Mouse (Mus musculus): ENCODE results near the gene Clstn1. TPM values are rescaled to one million over a fixed set of nuclear protein-coding genes. Genes with fewer than 3 reads are reported as not detected.
A peak's percentile ranks its signal among the peaks of the same experiment; 100 is the strongest.

Clstn1 gene
- polyA plus RNA-seq, 1 experiment from 2014 or later, result 22.7 TPM

DNA sequence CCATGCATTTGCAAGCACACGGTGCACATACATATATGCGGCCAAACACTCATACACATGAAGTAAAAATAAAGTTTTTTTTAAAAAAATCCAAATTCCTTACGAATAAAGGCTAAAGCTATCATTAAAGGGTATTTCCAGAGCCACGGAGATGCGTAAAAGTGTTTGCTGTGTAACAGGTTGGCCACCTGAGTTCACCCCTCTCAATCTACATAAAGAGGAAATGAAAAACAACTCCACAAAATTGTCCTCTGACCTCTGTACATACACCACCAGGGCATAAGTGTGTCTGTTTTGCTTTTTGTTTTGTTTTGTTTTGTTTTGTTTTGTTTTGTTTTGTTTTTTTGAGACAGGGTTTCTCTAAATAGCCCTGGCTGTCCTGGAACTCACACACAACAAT, 86.5 kb downstream of the Clstn1 start:
- Histone ChIP-seq H3K9ac (no peak overlapping the region), H3K4me3 (no peak overlapping the region), H3K9me3 (replicated peaks) (0 out of 2 replicates have a peak, but pooled peaks cover 6% of the 10 kb centered on the region), H3K36me3 (ENCODE audit: poor library complexity, severe bottlenecking) (no peaks in the 10 kb centered on the region; the same call in 1 of the 2 replicates), H3K27ac (no peak overlapping the region), H3K4me2 (no peak overlapping the region), H3K27me3 (peaks cover 19% of the 10 kb centered on the region), H3K4me1 (0 out of 2 replicates have a peak, but pooled peaks cover 8% of the 10 kb centered on the region)
- no peak for ATAC-seq
- 94% methylated on average over 5 of the region's 5 CpGs for WGBS

DNA sequence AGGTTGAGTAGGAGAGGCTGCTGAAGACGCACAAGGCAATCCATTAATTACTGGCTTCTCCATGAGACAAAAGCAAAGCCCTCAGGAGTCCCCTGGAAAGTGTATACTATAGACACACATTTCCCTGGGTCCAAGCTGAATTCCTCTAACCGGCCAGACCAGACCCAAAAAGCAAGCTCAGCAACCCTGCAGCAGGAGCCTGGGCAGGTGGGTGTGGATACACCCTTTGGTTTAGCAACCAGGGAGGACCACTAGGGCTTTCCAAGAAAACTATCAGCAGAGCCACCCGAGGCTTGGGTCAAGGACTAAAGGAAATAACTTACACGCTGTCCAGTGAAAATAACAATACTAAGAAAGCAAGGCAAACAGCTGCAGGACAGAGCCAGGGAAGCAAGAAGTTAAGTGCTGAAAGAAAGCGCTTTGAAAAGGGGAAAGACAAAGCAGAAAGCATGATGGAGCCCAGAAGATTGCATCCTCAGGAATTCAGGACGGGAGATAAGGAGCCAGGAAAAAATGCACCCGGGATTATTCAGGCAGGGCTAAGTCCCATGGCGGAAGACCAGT, 88.6 kb downstream of the Clstn1 start:
- Histone ChIP-seq H3K27me3 (peaks cover 19% of the 10 kb centered on the region), H3K9ac (peak overlapping the region; percentile 74), H3K4me2 (peak overlapping the region; percentile 93), H3K4me3 (peak overlapping the region; percentile 68), H3K27ac (0 out of 2 replicates have a peak overlapping the region, but pooled peaks have one; percentile 59), H3K36me3 (ENCODE audit: poor library complexity, severe bottlenecking) (no peaks in the 10 kb centered on the region; the same call in 1 of the 2 replicates), H3K9me3 (replicated peaks) (0 out of 2 replicates have a peak, but pooled peaks cover 6% of the 10 kb centered on the region), H3K4me1 (0 out of 2 replicates have a peak, but pooled peaks cover 8% of the 10 kb centered on the region)
- ATAC-seq, result no peak
- WGBS, result 9% methylated on average over 8 of the region's 8 CpGs

DNA sequence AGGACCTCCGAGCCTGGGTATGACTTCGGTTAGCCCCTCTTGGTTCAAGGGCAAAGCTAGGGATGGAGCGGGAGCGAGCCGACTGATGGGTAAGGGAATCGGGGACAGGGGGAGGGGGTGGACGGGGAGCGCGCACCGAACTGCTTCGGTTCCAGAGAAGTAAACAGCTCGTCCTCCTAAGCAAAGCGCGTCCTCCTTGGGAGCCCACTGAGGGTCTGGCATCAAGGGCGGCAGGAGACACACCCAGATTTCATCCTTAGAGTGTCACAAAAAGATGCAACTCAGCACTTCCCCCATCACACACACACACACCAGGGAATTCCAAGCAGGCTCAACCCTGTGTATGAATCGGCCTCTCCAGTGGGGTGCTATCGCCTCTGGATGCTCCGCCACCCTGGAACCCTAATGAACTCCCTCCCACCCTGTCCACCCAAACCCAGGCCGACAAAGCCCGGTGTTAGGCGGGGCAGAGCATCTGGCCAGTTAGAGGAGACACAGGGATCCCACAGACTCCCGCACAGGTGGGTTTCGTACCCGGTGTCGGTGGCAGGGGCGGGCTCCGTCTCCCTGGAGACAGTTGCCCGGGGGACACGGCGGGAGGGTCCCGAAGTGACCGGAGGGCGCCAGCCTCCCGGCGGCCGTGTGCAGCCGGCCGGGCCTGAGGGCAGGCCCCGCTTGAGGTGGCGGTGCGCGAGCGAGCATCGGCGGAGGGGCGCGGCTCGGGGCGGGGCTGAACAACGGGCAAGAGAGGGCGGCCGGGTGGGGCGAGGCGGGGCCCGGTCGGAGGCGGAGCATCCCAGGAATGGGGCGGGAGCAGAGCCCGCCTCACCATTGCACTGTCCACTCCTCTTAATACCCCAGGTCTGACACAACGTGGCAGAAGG, 89.4 kb downstream of the Clstn1 start:
- Histone ChIP-seq H3K4me2 (peak overlapping the region; percentile 93), H3K9me3 (replicated peaks) (0 out of 2 replicates have a peak, but pooled peaks cover 6% of the 10 kb centered on the region), H3K4me3 (peak overlapping the region; percentile 68), H3K27me3 (peaks cover 19% of the 10 kb centered on the region), H3K36me3 (ENCODE audit: poor library complexity, severe bottlenecking) (no peaks in the 10 kb centered on the region; the same call in 1 of the 2 replicates), H3K27ac (peak overlapping the region; percentile 59; the same call in 1 of the 2 replicates), H3K4me1 (0 out of 2 replicates have a peak, but pooled peaks cover 8% of the 10 kb centered on the region), H3K9ac (peak overlapping the region; percentile 74)
- ATAC-seq, result peak; percentile 93
- WGBS, result under 1% methylated on average over 57 of the region's 60 CpGs

DNA sequence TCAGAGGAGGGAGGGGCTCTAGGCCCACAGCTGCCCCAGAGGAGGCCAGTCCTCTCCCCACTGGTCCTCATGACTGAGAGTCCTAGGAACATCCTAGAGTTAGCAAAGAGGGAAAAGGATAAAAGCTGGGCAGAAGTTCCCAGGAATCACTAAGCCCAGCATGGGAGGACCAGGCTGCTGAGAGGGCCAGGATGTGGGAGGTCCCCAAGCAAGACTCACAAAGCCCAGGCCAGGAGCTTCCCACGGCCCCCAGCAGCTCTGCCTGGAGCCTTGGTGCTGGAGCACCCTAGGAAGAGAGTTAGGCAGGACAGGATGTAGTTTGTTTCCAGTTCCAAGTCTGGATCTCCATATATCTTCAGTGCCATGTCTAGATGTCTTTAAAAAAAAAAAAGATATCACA, 91.7 kb downstream of the Clstn1 start:
- Histone ChIP-seq H3K4me2 (no peak overlapping the region), H3K36me3 (ENCODE audit: poor library complexity, severe bottlenecking) (no peaks in the 10 kb centered on the region), H3K9me3 (replicated peaks) (no peaks in the 10 kb centered on the region), H3K27me3 (peaks cover 21% of the 10 kb centered on the region), H3K27ac (no peak overlapping the region), H3K4me1 (0 out of 2 replicates have a peak, but pooled peaks cover 8% of the 10 kb centered on the region), H3K9ac (no peak overlapping the region), H3K4me3 (no peak overlapping the region)
- 41% methylated on average over 1 of the region's 1 CpGs for WGBS
- no peak for ATAC-seq

DNA sequence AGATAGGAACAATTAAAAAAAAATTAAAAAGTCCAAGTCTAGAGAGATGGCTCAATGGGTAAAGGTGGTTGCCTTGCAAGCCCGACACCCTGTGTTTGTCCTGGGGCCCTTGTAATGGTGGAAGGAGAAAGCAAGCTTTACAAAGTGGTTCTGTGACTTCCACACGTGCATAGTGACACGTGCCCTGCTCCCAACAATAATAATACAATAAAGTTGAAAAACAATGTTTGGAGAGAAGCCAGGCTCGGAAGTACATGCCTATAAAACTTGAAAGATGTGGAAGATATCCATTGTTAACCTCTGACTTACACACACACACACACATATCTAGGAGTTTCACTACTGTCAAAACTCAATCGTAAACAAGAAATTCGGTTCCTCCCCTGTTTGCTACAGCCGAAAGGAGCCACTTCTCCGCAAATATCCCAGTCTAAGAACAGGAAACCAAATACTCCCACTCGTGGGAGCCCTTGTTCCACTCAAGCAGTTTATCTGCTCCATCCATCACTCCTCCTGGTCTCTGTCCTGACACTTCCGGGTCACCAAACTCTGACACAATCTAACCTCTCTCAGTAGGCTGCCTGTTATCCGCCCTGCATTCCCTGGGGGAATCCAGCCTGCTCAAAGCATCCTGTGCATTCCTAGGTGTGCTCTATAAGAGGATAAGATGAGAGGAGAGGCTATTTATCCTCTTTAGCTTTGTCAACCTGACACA, 92.9 kb downstream of the Clstn1 start:
- no peaks in the 10 kb centered on the region for H3K9me3 ChIP-seq (replicated peaks)
- no peak overlapping the region for H3K4me2 ChIP-seq
- no peak overlapping the region for H3K4me3 ChIP-seq
- ATAC-seq, result no peak
- 0 out of 2 replicates have a peak, but pooled peaks cover 8% of the 10 kb centered on the region for H3K4me1 ChIP-seq
- H3K27me3 ChIP-seq, result peaks cover 15% of the 10 kb centered on the region
- H3K9ac ChIP-seq, result no peak overlapping the region
- WGBS, result 80% methylated on average over 11 of the region's 11 CpGs
- H3K27ac ChIP-seq, result no peak overlapping the region
- H3K36me3 ChIP-seq (ENCODE audit: poor library complexity, severe bottlenecking), result no peaks in the 10 kb centered on the region

DNA sequence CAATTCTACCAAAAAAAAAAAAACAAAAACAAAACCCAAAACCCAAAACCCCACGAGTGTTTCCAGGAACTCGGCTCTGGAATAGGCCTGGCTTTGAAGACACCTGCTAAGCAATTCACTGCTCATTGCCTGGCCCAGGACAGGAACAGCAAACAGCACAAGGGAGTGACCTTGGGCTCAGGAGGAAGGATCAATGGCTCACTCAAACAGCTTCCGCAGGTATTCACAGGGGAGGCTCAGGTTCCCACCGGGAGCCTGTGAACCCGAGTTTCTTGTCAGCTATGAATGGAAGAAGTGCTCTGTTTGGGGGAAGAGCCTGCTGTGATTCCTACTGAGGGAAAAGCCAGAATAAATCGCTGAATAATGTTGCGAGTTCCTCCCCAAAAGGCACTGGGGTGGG, 97.6 kb downstream of the Clstn1 start:
- H3K4me1 ChIP-seq, result no peaks in the 10 kb centered on the region
- H3K27ac ChIP-seq, result no peak overlapping the region
- no peaks in the 10 kb centered on the region for H3K36me3 ChIP-seq (ENCODE audit: poor library complexity, severe bottlenecking)
- H3K9me3 ChIP-seq (replicated peaks), result no peaks in the 10 kb centered on the region
- no peak overlapping the region for H3K9ac ChIP-seq
- H3K4me2 ChIP-seq, result no peak overlapping the region
- no peak for ATAC-seq
- no peak overlapping the region for H3K4me3 ChIP-seq
- 6% methylated on average over 7 of the region's 7 CpGs for WGBS
- H3K27me3 ChIP-seq, result peaks cover 13% of the 10 kb centered on the region

DNA sequence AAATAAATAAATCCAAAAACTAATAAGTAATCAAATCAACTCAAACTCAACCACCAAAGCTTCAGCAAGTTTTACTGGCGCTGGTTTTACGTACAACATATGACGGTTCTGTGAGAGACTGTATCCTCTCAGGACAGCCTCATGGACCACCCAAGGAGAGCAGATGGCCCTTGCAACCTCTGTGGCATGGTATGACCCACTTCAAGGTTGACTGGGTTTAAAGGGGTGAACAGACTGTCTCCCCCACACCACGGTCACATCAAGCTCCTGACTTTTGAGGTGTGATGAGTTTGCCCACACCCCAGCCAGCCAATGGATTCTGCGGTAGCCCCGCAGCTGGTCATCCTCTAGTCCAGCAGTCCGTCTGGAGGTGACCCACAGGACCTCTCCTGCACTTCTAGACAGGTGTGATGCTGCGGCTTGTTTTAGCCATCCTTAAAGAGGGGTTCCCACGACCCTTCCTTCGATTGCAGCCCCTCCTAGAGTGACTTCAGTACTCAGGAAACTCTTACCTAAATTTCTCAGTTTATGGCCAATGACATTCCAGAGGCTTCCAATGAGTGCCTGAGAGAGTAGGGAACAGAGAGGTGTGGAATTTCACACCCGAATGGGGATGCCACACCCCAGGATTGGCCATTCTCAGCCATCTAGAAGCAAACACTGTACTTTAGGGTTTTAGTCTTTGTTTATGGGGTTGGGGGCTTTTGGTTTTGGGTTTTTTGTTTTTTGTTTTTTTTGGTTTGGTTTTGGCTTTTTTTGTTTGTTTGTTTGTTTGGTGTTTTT, 98.8 kb downstream of the Clstn1 start:
- no peak for ATAC-seq
- Histone ChIP-seq H3K9me3 (replicated peaks) (no peaks in the 10 kb centered on the region), H3K4me3 (no peak overlapping the region), H3K27ac (no peak overlapping the region), H3K4me2 (no peak overlapping the region), H3K9ac (no peak overlapping the region), H3K27me3 (peaks cover 13% of the 10 kb centered on the region), H3K36me3 (ENCODE audit: poor library complexity, severe bottlenecking) (no peaks in the 10 kb centered on the region), H3K4me1 (no peaks in the 10 kb centered on the region)
- WGBS, result 84% methylated on average over 11 of the region's 11 CpGs

DNA sequence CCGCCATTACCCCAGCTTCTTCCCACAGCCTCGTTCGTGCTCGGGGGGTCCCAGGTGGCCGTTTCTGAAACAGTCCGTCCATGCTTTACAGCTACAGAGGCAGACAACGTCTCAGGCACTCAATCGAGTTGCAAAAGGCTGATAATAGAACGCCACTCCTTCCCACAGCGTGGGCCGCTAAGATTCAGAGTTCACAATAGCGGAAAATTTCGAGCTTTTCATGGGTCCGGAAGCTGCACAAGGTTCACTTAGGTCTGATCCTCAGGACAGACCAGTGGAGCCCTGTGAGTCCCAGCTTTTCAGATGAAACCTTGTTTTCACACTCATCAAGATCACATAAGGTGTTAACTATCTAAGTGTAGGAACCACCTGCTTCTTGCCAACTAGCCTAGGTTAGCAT, 102.6 kb downstream of the Clstn1 start:
- Histone ChIP-seq H3K4me3 (no peak overlapping the region), H3K9ac (no peak overlapping the region), H3K36me3 (ENCODE audit: poor library complexity, severe bottlenecking) (no peaks in the 10 kb centered on the region), H3K27me3 (peaks cover 8% of the 10 kb centered on the region), H3K4me1 (no peaks in the 10 kb centered on the region), H3K27ac (no peak overlapping the region), H3K4me2 (no peak overlapping the region), H3K9me3 (replicated peaks) (no peaks in the 10 kb centered on the region)
- no peak for ATAC-seq
- 71% methylated on average over 14 of the region's 14 CpGs for WGBS

DNA sequence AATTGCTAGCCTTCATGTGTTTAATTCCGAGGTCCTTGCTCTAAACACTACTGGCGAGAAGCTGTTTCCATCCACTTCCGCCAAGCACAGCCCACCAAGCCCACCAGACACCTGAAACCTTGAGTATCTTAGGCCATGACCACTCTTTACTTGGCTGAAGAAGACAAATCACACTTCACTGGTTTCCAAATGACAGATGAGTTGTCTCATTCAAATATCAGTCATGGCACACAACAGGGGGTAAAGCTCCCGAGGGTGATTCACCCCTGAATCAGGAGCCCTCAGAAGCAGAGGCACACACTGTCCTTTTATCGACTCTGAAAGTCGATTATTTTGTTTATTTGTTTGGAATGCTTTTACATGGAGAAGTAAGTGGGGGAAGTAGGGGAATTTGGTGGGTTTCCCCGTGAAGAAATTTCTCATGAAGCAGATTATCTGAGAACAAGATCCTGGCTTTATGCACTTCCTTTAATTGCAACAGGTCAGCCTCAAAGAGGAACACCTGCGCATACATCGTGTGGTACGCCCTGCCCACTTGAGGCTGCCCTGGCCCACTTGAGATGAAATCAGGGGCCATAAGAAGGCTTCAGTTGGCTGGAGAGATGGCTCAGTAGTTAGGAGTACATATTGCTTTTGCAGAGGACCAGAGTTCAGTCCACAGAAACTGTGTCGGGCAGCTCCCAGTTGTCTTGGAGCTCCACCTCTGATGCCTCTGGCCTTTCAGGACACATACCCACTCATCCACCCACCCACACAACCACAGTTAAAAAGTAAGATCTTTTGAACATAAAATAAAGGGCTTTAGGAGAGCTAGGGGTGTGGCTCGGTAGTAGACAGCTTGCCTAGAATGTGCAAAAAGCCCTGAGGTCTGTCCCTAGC, 103.8 kb downstream of the Clstn1 start:
- ATAC-seq, result no peak
- H3K4me2 ChIP-seq, result no peak overlapping the region

DNA sequence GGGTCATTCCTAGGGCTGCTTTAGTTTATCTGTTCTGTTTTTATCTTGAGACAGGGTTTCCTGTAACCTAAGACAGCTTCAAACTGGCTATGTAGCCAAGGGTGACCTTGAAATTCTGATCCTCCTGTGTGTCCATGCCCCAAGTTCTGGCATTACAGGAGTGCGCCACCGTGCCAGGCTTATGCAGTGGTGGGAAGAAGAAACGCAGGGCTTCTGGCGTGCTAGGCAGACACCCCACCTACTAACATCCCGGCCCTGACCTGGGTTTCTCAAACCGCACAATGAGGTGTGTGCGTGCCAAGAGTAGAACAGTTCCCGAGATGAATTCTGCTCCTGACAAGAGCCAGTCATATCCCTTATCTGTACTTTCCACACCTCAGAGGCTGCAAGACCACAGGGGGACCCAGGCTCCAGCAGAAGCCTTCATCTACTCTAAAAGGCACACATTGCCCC, 104.6 kb downstream of the Clstn1 start:
- WGBS, result 92% methylated on average over 8 of the region's 8 CpGs
- Histone ChIP-seq H3K27ac (no peak overlapping the region), H3K4me2 (no peak overlapping the region), H3K4me1 (no peaks in the 10 kb centered on the region), H3K4me3 (no peak overlapping the region), H3K9me3 (replicated peaks) (no peaks in the 10 kb centered on the region), H3K9ac (no peak overlapping the region), H3K27me3 (peaks cover 3% of the 10 kb centered on the region; the same call in 1 of the 2 replicates), H3K36me3 (ENCODE audit: poor library complexity, severe bottlenecking) (no peaks in the 10 kb centered on the region)
- no peak for ATAC-seq

More for the DNA sequence above, 103.8 kb downstream of the Clstn1 start:
- Histone ChIP-seq H3K27me3 (peaks cover 3% of the 10 kb centered on the region), H3K4me3 (no peak overlapping the region), H3K4me1 (no peaks in the 10 kb centered on the region), H3K9me3 (replicated peaks) (no peaks in the 10 kb centered on the region), H3K27ac (no peak overlapping the region), H3K9ac (no peak overlapping the region), H3K36me3 (ENCODE audit: poor library complexity, severe bottlenecking) (no peaks in the 10 kb centered on the region)
- 85% methylated on average over 12 of the region's 12 CpGs for WGBS

Measured in forebrain, embryonic 13.5 days (tissue).